Mouse (Mus musculus) T-helper 1 cell (primary cell): ENCODE measurements around the gene Adck2.

Source experiments
- in situ Hi-C: fragments of 300-600 bp; cut with MboI, MseI; formaldehyde crosslinking; loops from one replicate; pipeline ENCODE4 v1.15.1; 2025; ENCODE audit warnings: high pct_unique_total_duplicates

Adck2 gene

GRCm38 (mm10) chr6:39557723-39558261 is 15.9 kb upstream of the Adck2 start, which contains the start of gene Dennd2a:
TSS of gene Dennd2a (minus strand) at chr6:39557867.
- in situ Hi-C loops = no loop called here

GRCm38 (mm10) chr6:39559276-39559939 is 14.3 kb upstream of the Adck2 start:
- in situ Hi-C loops = no loop called here

- in situ Hi-C loops = no loop called here
These were observed 11.3 kb upstream of the Adck2 start for GRCm38 (mm10) chr6:39562166-39563015.

GRCm38 (mm10) chr6:39567528-39567927 is 6.1 kb upstream of the Adck2 start:
- in situ Hi-C loops = no loop called here

GRCm38 (mm10) chr6:39570426-39570825 is 3.2 kb upstream of the Adck2 start:
- in situ Hi-C loops = no loop called here

- in situ Hi-C loops = no loop called here
These were observed 839 bp downstream of the Adck2 start for GRCm38 (mm10) chr6:39574555-39574869.

GRCm38 (mm10) chr6:39574951-39575350 is 1.3 kb downstream of the Adck2 start:
- in situ Hi-C loops = loop anchor here (25.0 kb wide), 1 partner anchor 212 kb away; no protein-coding TSS in a partner anchor

- in situ Hi-C loops = loop anchor here (25.0 kb wide), 1 partner anchor 208 kb away; no protein-coding TSS in a partner anchor
These were observed 5.9 kb downstream of the Adck2 start for GRCm38 (mm10) chr6:39579552-39579951.

GRCm38 (mm10) chr6:39580558-39580957 is 6.9 kb downstream of the Adck2 start:
- in situ Hi-C loops = loop anchor here (25.0 kb wide), 1 partner anchor 207 kb away; no protein-coding TSS in a partner anchor

GRCm38 (mm10) chr6:39581087-39581784 is 7.6 kb downstream of the Adck2 start:
- in situ Hi-C loops = loop anchor here (25.0 kb wide), 1 partner anchor 206 kb away; no protein-coding TSS in a partner anchor

- in situ Hi-C loops = loop anchor here (25.0 kb wide), 1 partner anchor 202 kb away; no protein-coding TSS in a partner anchor
These were observed 11.8 kb downstream of the Adck2 start, which contains the start of gene Gm42420 for GRCm38 (mm10) chr6:39585517-39585916. TSS of gene Gm42420 (plus strand) at chr6:39585753.

GRCm38 (mm10) chr6:39591481-39591880 is 17.8 kb downstream of the Adck2 start:
- in situ Hi-C loops = loop anchor here (5.0 to 25.0 kb wide), 2 partner anchors 131 to 196 kb away; no protein-coding TSS in a partner anchor

GRCm38 (mm10) chr6:39592401-39593214 is 18.9 kb downstream of the Adck2 start, which contains the start of gene Ndufb2:
TSS of gene Ndufb2 (plus strand) at chr6:39592574.
- in situ Hi-C loops = loop anchor here (5.0 to 25.0 kb wide), 2 partner anchors 130 to 195 kb away; no protein-coding TSS in a partner anchor

GRCm38 (mm10) chr6:39600851-39601250 is 27.2 kb downstream of the Adck2 start:
- in situ Hi-C loops = loop anchor here (10.0 kb wide), 1 partner anchor 864 kb away; no protein-coding TSS in a partner anchor

GRCm38 (mm10) chr6:39601828-39602227 is 28.2 kb downstream of the Adck2 start:
- in situ Hi-C loops = loop anchor here (10.0 kb wide), 1 partner anchor 863 kb away; no protein-coding TSS in a partner anchor

- in situ Hi-C loops = loop anchor here (10.0 kb wide), 1 partner anchor 860 kb away; no protein-coding TSS in a partner anchor
These were observed 30.9 kb downstream of the Adck2 start for GRCm38 (mm10) chr6:39604565-39604964.

- in situ Hi-C loops = loop anchor here (10.0 kb wide), 1 partner anchor 859 kb away; no protein-coding TSS in a partner anchor
These were observed 32.4 kb downstream of the Adck2 start for GRCm38 (mm10) chr6:39606056-39606455.

GRCm38 (mm10) chr6:39606862-39607261 is 33.2 kb downstream of the Adck2 start:
- in situ Hi-C loops = loop anchor here (10.0 kb wide), 1 partner anchor 858 kb away; no protein-coding TSS in a partner anchor

GRCm38 (mm10) chr6:39607365-39607764 is 33.7 kb downstream of the Adck2 start:
- in situ Hi-C loops = loop anchor here (10.0 kb wide), 1 partner anchor 857 kb away; no protein-coding TSS in a partner anchor

- in situ Hi-C loops = no loop called here
These were observed 36.5 kb downstream of the Adck2 start for GRCm38 (mm10) chr6:39610207-39610606.
